25 mouse cellular contexts compared by ENCODE assay signal in the genomic region with DNA sequence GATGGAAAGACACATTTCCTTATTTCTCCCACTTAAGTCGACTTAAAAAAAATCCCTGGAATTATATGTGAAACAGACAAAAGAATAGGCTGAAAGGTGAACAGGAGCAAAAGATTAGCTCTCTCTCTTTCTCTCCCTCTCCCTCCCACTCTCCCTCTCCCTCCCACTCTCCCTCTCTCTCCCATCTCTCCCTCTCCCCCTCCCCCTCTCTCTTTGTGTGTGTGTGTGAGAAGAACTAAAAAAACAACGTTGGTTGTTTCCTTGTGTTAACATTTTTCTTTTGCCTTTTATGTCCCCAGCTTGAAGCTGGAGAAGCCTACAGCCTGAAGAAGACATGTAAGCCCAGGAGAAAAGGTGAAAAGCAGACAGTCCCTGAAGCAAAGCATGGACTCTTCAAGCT.
"Had no signal": no experiment of that assay in that cellular context is flagged by ENCODE, and none has a peak within 500 bp of the region (broad histone marks: within the 10 kb centered on the region; RNA-seq: fewer than 3 reads in every experiment).

No protein-coding gene starts in this region.

- H3K9me3 ChIP-seq: heart, embryonic 13.5 days; heart, embryonic 15.5 days; hindbrain, embryonic 13.5 days; hindbrain, embryonic 15.5 days; kidney, embryonic 15.5 days; limb, embryonic 13.5 days; limb, embryonic 15.5 days had no signal

- DNase-seq: gastrocnemius, postnatal 14 days; gastrocnemius, postnatal 36 days; heart, adult 11 months; heart, adult 2 months; heart, postnatal 14 days; heart, postnatal 36 days; kidney, adult 11 months; kidney, adult 2 months; kidney, adult 9 months; kidney, postnatal 14 days; kidney, postnatal 36 days; layer of hippocampus, adult 9-11 months; layer of hippocampus, postnatal 36 days; left cerebral cortex, postnatal 4 days had no signal

- H3K9ac ChIP-seq: heart, embryonic 13.5 days; heart, embryonic 15.5 days; hindbrain, embryonic 13.5 days; hindbrain, embryonic 15.5 days; kidney, embryonic 15.5 days; limb, embryonic 13.5 days; limb, embryonic 15.5 days had no signal

- ATAC-seq: hindbrain, postnatal 0 days; intestine, embryonic 16.5 days had no signal

- H3K36me3 ChIP-seq: heart, embryonic 13.5 days; heart, embryonic 15.5 days; hindbrain, embryonic 13.5 days; hindbrain, embryonic 15.5 days; kidney, embryonic 15.5 days; limb, embryonic 13.5 days; limb, embryonic 15.5 days had no signal

- H3K4me3 ChIP-seq: heart, adult 2 months; heart, embryonic 13.5 days; heart, embryonic 15.5 days; hindbrain, embryonic 13.5 days; hindbrain, embryonic 15.5 days; kidney, embryonic 15.5 days; limb, embryonic 13.5 days; limb, embryonic 15.5 days had no signal

- H3K4me2 ChIP-seq: heart, embryonic 11.5 days; heart, embryonic 13.5 days; heart, embryonic 15.5 days; hindbrain, embryonic 13.5 days; hindbrain, embryonic 15.5 days; kidney, embryonic 15.5 days; limb, embryonic 13.5 days; limb, embryonic 15.5 days had no signal

- H3K27me3 ChIP-seq: heart, embryonic 13.5 days; heart, embryonic 15.5 days; hindbrain, embryonic 13.5 days; hindbrain, embryonic 15.5 days had no signal

- H3K27ac ChIP-seq: heart, adult 2 months; heart, embryonic 13.5 days; heart, embryonic 15.5 days; hindbrain, embryonic 13.5 days; hindbrain, embryonic 15.5 days; hindbrain, postnatal 0 days; kidney, embryonic 15.5 days; kidney, postnatal 0 days; limb, embryonic 13.5 days; limb, embryonic 15.5 days had no signal
